12 mouse cellular contexts compared by ENCODE assay signal in genomic region chr8:96680416-96681027, GRCm38 (mm10).
DNase-seq lines count a peak whose midpoint lies in the region; ATAC-seq and TF ChIP-seq lines count a peak whose summit lies in the region.
"Had no signal": no experiment of that assay in that cellular context is flagged by ENCODE, and none has a peak within 500 bp of the region (broad histone marks: within the 10 kb centered on the region; RNA-seq: fewer than 3 reads in every experiment).

No protein-coding gene starts in this region.

- WGBS in forebrain, postnatal 0 days: 42% methylated on average over 16 of the region's 16 CpGs

- H3K4me3 ChIP-seq in forebrain, postnatal 0 days (ENCODE audit: low read depth, low read length): no peak overlapping the region
- H3K4me3 ChIP-seq: liver, embryonic 13.5 days had no signal

- H3K9ac ChIP-seq in forebrain, postnatal 0 days: no peak overlapping the region
- H3K9ac ChIP-seq: liver, embryonic 13.5 days had no signal

- TF ChIP-seq CTCF in forebrain, postnatal 0 days (IDR thresholded peaks at IDR 0.05; ENCODE audit: low read depth): no peak

- H3K27me3 ChIP-seq in forebrain, postnatal 0 days (ENCODE audit: insufficient read depth, low read length): no peaks in the 10 kb centered on the region
- H3K27me3 ChIP-seq: liver, embryonic 13.5 days had no signal

- no peaks in the 10 kb centered on the region for H3K36me3 ChIP-seq in forebrain, postnatal 0 days (ENCODE audit: insufficient read depth)
- H3K36me3 ChIP-seq: G1E; liver, embryonic 13.5 days had no signal

- peak overlapping the region; percentile 21; the same call in 1 of the 2 replicates for H3K4me2 ChIP-seq in forebrain, postnatal 0 days (ENCODE audit: low read depth)
- H3K4me2 ChIP-seq: liver, embryonic 13.5 days had no signal

- ATAC-seq in cerebellum, adult (ENCODE audit: insufficient number of reproducible peaks, low FRiP score, low TSS enrichment): no peak; the same call in 1 of the 2 replicates
- ATAC-seq in forebrain, postnatal 0 days: peak; percentile 92

- no peaks in the 10 kb centered on the region for H3K9me3 ChIP-seq in forebrain, postnatal 0 days (ENCODE audit: low read length)
- H3K9me3 ChIP-seq: liver, embryonic 13.5 days had no signal

- peak; percentile 1 for DNase-seq in cerebellum, adult 11 months
- peak; percentile 24 for DNase-seq in brain, adult 2 months (ENCODE audit: low read depth, low spot score)
- DNase-seq in forebrain, postnatal 0 days: peak; percentile 81
- peak; percentile 42 to 43 for DNase-seq in left cerebral cortex, postnatal 10 days (ENCODE audit: extremely low spot score in 1 of 2, low spot score in 2 of 2)
- DNase-seq in ovary, postnatal 36 days (ENCODE audit: low spot score): no peak
- no peak for DNase-seq in heart, adult 9 months (ENCODE audit: low spot score in 2 of 2)
- no peak for DNase-seq in gastrocnemius, postnatal 25 days
- DNase-seq: heart, postnatal 10 days; kidney, postnatal 14 days; liver, embryonic 13.5 days had no signal

- intact Hi-C loops in left cerebral cortex, postnatal 10 days (cut with DNase I): no loop called here

- H3K4me1 ChIP-seq in forebrain, postnatal 0 days (ENCODE audit: insufficient read depth): no peaks in the 10 kb centered on the region
- H3K4me1 ChIP-seq: liver, embryonic 13.5 days had no signal

- H3K27ac ChIP-seq in forebrain, postnatal 0 days (ENCODE audit: low read depth, low read length): no peak overlapping the region
- H3K27ac ChIP-seq: liver, embryonic 13.5 days had no signal

Comparison
In these comparisons a context has a peak if more than half of its experiments do, and no peak if none do; other contexts are left out.
1. DNase-seq: peak in cerebellum, adult 11 months (single experiment), brain, adult 2 months (single experiment), forebrain, postnatal 0 days (single experiment) and left cerebral cortex, postnatal 10 days (2 of 2); none in ovary, postnatal 36 days (single experiment), heart, adult 9 months (0 of 2) and gastrocnemius, postnatal 25 days (single experiment).